Mouse (Mus musculus): ENCODE measurements around the gene Abcb1a. TPM values are rescaled to one million over a fixed set of nuclear protein-coding genes. Genes with fewer than 3 reads are reported as not detected.

Abcb1a gene
- total and polyA plus RNA-seq, 3 experiments = 6.3 to 11.0 (median 8.3) TPM

- no peak for TF ChIP-seq POLR2A (IDR thresholded peaks at IDR 0.05; ENCODE audit: insufficient read depth, low read depth, low read length)
- no peak for TF ChIP-seq CTCF (IDR thresholded peaks at IDR 0.05)
- no peak for TF ChIP-seq EP300 (IDR thresholded peaks at IDR 0.05; ENCODE audit: insufficient read depth, low read depth, low read length)
- H3K9ac ChIP-seq (ENCODE audit: low read depth, low read length) = no peak overlapping the region
- H3K79me2 ChIP-seq (replicated peaks; ENCODE audit: control insufficient read depth, insufficient read depth, low read length) = no peaks in the 10 kb centered on the region
- DNase-seq = no peak
- no peak overlapping the region for H3K27ac ChIP-seq
- WGBS = 67% methylated on average over 5 of the region's 5 CpGs
- no peaks in the 10 kb centered on the region for H3K4me1 ChIP-seq (ENCODE audit: control insufficient read depth, insufficient read depth, low read length)
- H3K4me3 ChIP-seq = no peak overlapping the region
- intact Hi-C loops (cut with DNase I) = no loop called here
- H3K36me3 ChIP-seq (ENCODE audit: control insufficient read depth, insufficient read depth, low read length) = no peaks in the 10 kb centered on the region
- H3K27me3 ChIP-seq (ENCODE audit: control insufficient read depth, insufficient read depth, low read length) = no peaks in the 10 kb centered on the region
These were observed 27.7 kb downstream of the Abcb1a start for GRCm38 (mm10) chr5:8687550-8687949.

GRCm38 (mm10) chr5:8716061-8716460 lies 56.2 kb downstream of the Abcb1a start:
- no peaks in the 10 kb centered on the region for H3K27me3 ChIP-seq (ENCODE audit: control insufficient read depth, insufficient read depth, low read length)
- no peaks in the 10 kb centered on the region for H3K4me1 ChIP-seq (ENCODE audit: control insufficient read depth, insufficient read depth, low read length)
- no peaks in the 10 kb centered on the region for H3K79me2 ChIP-seq (replicated peaks; ENCODE audit: control insufficient read depth, insufficient read depth, low read length)
- no peak overlapping the region for H3K9ac ChIP-seq (ENCODE audit: low read depth, low read length)
- no peak overlapping the region for H3K4me3 ChIP-seq
- H3K36me3 ChIP-seq (ENCODE audit: control insufficient read depth, insufficient read depth, low read length) = no peaks in the 10 kb centered on the region
- intact Hi-C loops (cut with DNase I) = no loop called here
- DNase-seq = no peak
- H3K27ac ChIP-seq = no peak overlapping the region
- TF ChIP-seq CTCF (IDR thresholded peaks at IDR 0.05) = no peak
- no peak for TF ChIP-seq EP300 (IDR thresholded peaks at IDR 0.05; ENCODE audit: insufficient read depth, low read depth, low read length)
- TF ChIP-seq POLR2A (IDR thresholded peaks at IDR 0.05; ENCODE audit: insufficient read depth, low read depth, low read length) = no peak

GRCm38 (mm10) chr5:8719556-8719955 lies 59.7 kb downstream of the Abcb1a start:
- H3K4me3 ChIP-seq = no peak overlapping the region
- 63% methylated on average over 1 of the region's 1 CpGs for WGBS
- H3K9ac ChIP-seq (ENCODE audit: low read depth, low read length) = no peak overlapping the region
- no peaks in the 10 kb centered on the region for H3K79me2 ChIP-seq (replicated peaks; ENCODE audit: control insufficient read depth, insufficient read depth, low read length)
- TF ChIP-seq CTCF (IDR thresholded peaks at IDR 0.05) = no peak
- TF ChIP-seq EP300 (IDR thresholded peaks at IDR 0.05; ENCODE audit: insufficient read depth, low read depth, low read length) = no peak
- TF ChIP-seq POLR2A (IDR thresholded peaks at IDR 0.05; ENCODE audit: insufficient read depth, low read depth, low read length) = no peak
- no peaks in the 10 kb centered on the region for H3K36me3 ChIP-seq (ENCODE audit: control insufficient read depth, insufficient read depth, low read length)
- no peak overlapping the region for H3K27ac ChIP-seq
- DNase-seq = no peak
- no peaks in the 10 kb centered on the region for H3K4me1 ChIP-seq (ENCODE audit: control insufficient read depth, insufficient read depth, low read length)
- intact Hi-C loops (cut with DNase I) = no loop called here
- no peaks in the 10 kb centered on the region for H3K27me3 ChIP-seq (ENCODE audit: control insufficient read depth, insufficient read depth, low read length)

- TF ChIP-seq POLR2A (IDR thresholded peaks at IDR 0.05; ENCODE audit: insufficient read depth, low read depth, low read length) = no peak
- no peak for TF ChIP-seq CTCF (IDR thresholded peaks at IDR 0.05)
- TF ChIP-seq EP300 (IDR thresholded peaks at IDR 0.05; ENCODE audit: insufficient read depth, low read depth, low read length) = no peak
- H3K79me2 ChIP-seq (replicated peaks; ENCODE audit: control insufficient read depth, insufficient read depth, low read length) = no peaks in the 10 kb centered on the region
- no peak overlapping the region for H3K9ac ChIP-seq (ENCODE audit: low read depth, low read length)
- no peak for DNase-seq
- no peaks in the 10 kb centered on the region for H3K4me1 ChIP-seq (ENCODE audit: control insufficient read depth, insufficient read depth, low read length)
- H3K4me3 ChIP-seq = no peak overlapping the region
- no peaks in the 10 kb centered on the region for H3K36me3 ChIP-seq (ENCODE audit: control insufficient read depth, insufficient read depth, low read length)
- H3K27me3 ChIP-seq (ENCODE audit: control insufficient read depth, insufficient read depth, low read length) = no peaks in the 10 kb centered on the region
- WGBS = 35% methylated on average over 1 of the region's 1 CpGs
- no peak overlapping the region for H3K27ac ChIP-seq
- intact Hi-C loops (cut with DNase I) = no loop called here
These were observed 62.3 kb downstream of the Abcb1a start for GRCm38 (mm10) chr5:8722224-8722623.

GRCm38 (mm10) chr5:8722867-8723266 lies 63.0 kb downstream of the Abcb1a start:
- no peak overlapping the region for H3K9ac ChIP-seq (ENCODE audit: low read depth, low read length)
- intact Hi-C loops (cut with DNase I) = no loop called here
- no peak for DNase-seq
- H3K79me2 ChIP-seq (replicated peaks; ENCODE audit: control insufficient read depth, insufficient read depth, low read length) = no peaks in the 10 kb centered on the region
- H3K36me3 ChIP-seq (ENCODE audit: control insufficient read depth, insufficient read depth, low read length) = no peaks in the 10 kb centered on the region
- H3K4me1 ChIP-seq (ENCODE audit: control insufficient read depth, insufficient read depth, low read length) = no peaks in the 10 kb centered on the region
- H3K27ac ChIP-seq = no peak overlapping the region
- 43% methylated on average over 5 of the region's 5 CpGs for WGBS
- H3K4me3 ChIP-seq = no peak overlapping the region
- TF ChIP-seq POLR2A (IDR thresholded peaks at IDR 0.05; ENCODE audit: insufficient read depth, low read depth, low read length) (no peak), CTCF (IDR thresholded peaks at IDR 0.05) (no peak), EP300 (IDR thresholded peaks at IDR 0.05; ENCODE audit: insufficient read depth, low read depth, low read length) (no peak)
- H3K27me3 ChIP-seq (ENCODE audit: control insufficient read depth, insufficient read depth, low read length) = no peaks in the 10 kb centered on the region

GRCm38 (mm10) chr5:8727760-8728159 lies 67.9 kb downstream of the Abcb1a start:
- Histone ChIP-seq H3K27me3 (ENCODE audit: control insufficient read depth, insufficient read depth, low read length) (no peaks in the 10 kb centered on the region), H3K36me3 (ENCODE audit: control insufficient read depth, insufficient read depth, low read length) (no peaks in the 10 kb centered on the region), H3K9ac (ENCODE audit: low read depth, low read length) (no peak overlapping the region), H3K4me1 (ENCODE audit: control insufficient read depth, insufficient read depth, low read length) (no peaks in the 10 kb centered on the region), H3K4me3 (no peak overlapping the region), H3K79me2 (replicated peaks; ENCODE audit: control insufficient read depth, insufficient read depth, low read length) (no peaks in the 10 kb centered on the region), H3K27ac (no peak overlapping the region)
- TF ChIP-seq CTCF (IDR thresholded peaks at IDR 0.05) = no peak
- no peak for TF ChIP-seq POLR2A (IDR thresholded peaks at IDR 0.05; ENCODE audit: insufficient read depth, low read depth, low read length)
- no peak for TF ChIP-seq EP300 (IDR thresholded peaks at IDR 0.05; ENCODE audit: insufficient read depth, low read depth, low read length)
- intact Hi-C loops (cut with DNase I) = no loop called here
- WGBS = 59% methylated on average over 4 of the region's 4 CpGs
- no peak for DNase-seq

Data from heart, adult 2 months (tissue).